Mouse (Mus musculus) MEL (cell line): Measurements from ENCODE around the gene Ccdc141.

Experiments
- POLR2A ChIP-seq, 2 experiments: IDR thresholded peaks; 2 replicates each; pipeline ENCODE4 v1.6.1; 2011 to 2012; ENCODE audit warnings: low read length in 2 of 2, mild to moderate bottlenecking in 2 of 2, control low read depth in 1 of 2, improper control_type of control experiment in 1 of 2, low read depth in 1 of 2, moderate library complexity in 1 of 2; ENCODE audit not compliant: control insufficient read depth in 1 of 2, insufficient read depth in 1 of 2, poor library complexity in 1 of 2
- POLR2AphosphoS2 ChIP-seq: IDR thresholded peaks from 2 replicates; pipeline ENCODE4 v1.6.1; 2011; ENCODE audit warnings: low read length, improper control_type of control experiment

GRCm38 (mm10) chr2:77166366-77166765 lies 4.1 kb downstream of the Ccdc141 start:
- no peak for TF ChIP-seq POLR2AphosphoS2
- no peak for TF ChIP-seq POLR2A (IDR thresholded peaks at IDR 0.05; ENCODE audit: control insufficient read depth in 1 of 2, insufficient read depth in 1 of 2, low read depth in 1 of 2, low read length in 2 of 2, poor library complexity in 1 of 2)
